Mouse (Mus musculus): ENCODE data around the gene Polr2c. TPM values are rescaled to one million over a fixed set of nuclear protein-coding genes. Genes with fewer than 3 reads are reported as not detected.

Polr2c gene
- polyA plus RNA-seq, 1 experiment from 2014 or later: 128 TPM

- Histone ChIP-seq H3K9me3 (replicated peaks; ENCODE audit: control insufficient read depth, low read length) (no peaks in the 10 kb centered on the region), H3K27ac (ENCODE audit: low read length) (peak overlapping the region; percentile 84), H3K4me3 (replicated peaks; ENCODE audit: low read length) (peak overlapping the region; percentile 20), H3K4me2 (ENCODE audit: low read depth, low read length) (peak overlapping the region; percentile 81), H3K9ac (ENCODE audit: low read length) (peak overlapping the region; percentile 71), H3K4me1 (ENCODE audit: control insufficient read depth, insufficient read depth, low read length) (peaks cover 48% of the 10 kb centered on the region), H3K36me3 (ENCODE audit: control insufficient read depth, insufficient read depth, low read length) (no peaks in the 10 kb centered on the region), H3K27me3 (ENCODE audit: control insufficient read depth, insufficient read depth, low read length) (no peaks in the 10 kb centered on the region)
- 38% methylated on average over 3 of the region's 3 CpGs for WGBS
- ATAC-seq (ENCODE audit: insufficient read depth, low FRiP score): no peak
These were observed 14.9 kb downstream of the Polr2c start for GRCm38 (mm10) chr8:94872156-94872555.

GRCm38 (mm10) chr8:94872576-94872975 is 15.3 kb downstream of the Polr2c start:
- ATAC-seq (ENCODE audit: insufficient read depth, low FRiP score): no peak
- no peaks in the 10 kb centered on the region for H3K9me3 ChIP-seq (replicated peaks; ENCODE audit: control insufficient read depth, low read length)
- no peak overlapping the region for H3K4me3 ChIP-seq (replicated peaks; ENCODE audit: low read length)
- H3K27ac ChIP-seq (ENCODE audit: low read length): peak overlapping the region; percentile 84
- H3K9ac ChIP-seq (ENCODE audit: low read length): peak overlapping the region; percentile 71
- 82% methylated on average over 2 of the region's 2 CpGs for WGBS
- H3K4me1 ChIP-seq (ENCODE audit: control insufficient read depth, insufficient read depth, low read length): peaks cover 48% of the 10 kb centered on the region
- no peaks in the 10 kb centered on the region for H3K36me3 ChIP-seq (ENCODE audit: control insufficient read depth, insufficient read depth, low read length)
- no peaks in the 10 kb centered on the region for H3K27me3 ChIP-seq (ENCODE audit: control insufficient read depth, insufficient read depth, low read length)
- H3K4me2 ChIP-seq (ENCODE audit: low read depth, low read length): peak overlapping the region; percentile 81

- H3K9ac ChIP-seq (ENCODE audit: low read length): no peak overlapping the region
- 10% methylated on average over 6 of the region's 6 CpGs for WGBS
- H3K4me3 ChIP-seq (replicated peaks; ENCODE audit: low read length): peak overlapping the region; percentile 67
- H3K4me2 ChIP-seq (ENCODE audit: low read depth, low read length): peak overlapping the region; percentile 88
- no peak overlapping the region for H3K27ac ChIP-seq (ENCODE audit: low read length)
- no peaks in the 10 kb centered on the region for H3K9me3 ChIP-seq (replicated peaks; ENCODE audit: control insufficient read depth, low read length)
- peaks cover 40% of the 10 kb centered on the region for H3K4me1 ChIP-seq (ENCODE audit: control insufficient read depth, insufficient read depth, low read length)
- no peak for ATAC-seq (ENCODE audit: insufficient read depth, low FRiP score)
- no peaks in the 10 kb centered on the region for H3K27me3 ChIP-seq (ENCODE audit: control insufficient read depth, insufficient read depth, low read length)
- no peaks in the 10 kb centered on the region for H3K36me3 ChIP-seq (ENCODE audit: control insufficient read depth, insufficient read depth, low read length)
These were observed 17.1 kb downstream of the Polr2c start for GRCm38 (mm10) chr8:94874358-94874757.

GRCm38 (mm10) chr8:94875096-94875870 is 18.0 kb downstream of the Polr2c start:
- no peaks in the 10 kb centered on the region for H3K27me3 ChIP-seq (ENCODE audit: control insufficient read depth, insufficient read depth, low read length)
- peaks cover 32% of the 10 kb centered on the region for H3K4me1 ChIP-seq (ENCODE audit: control insufficient read depth, insufficient read depth, low read length)
- H3K4me3 ChIP-seq (replicated peaks; ENCODE audit: low read length): peak overlapping the region; percentile 67
- H3K9ac ChIP-seq (ENCODE audit: low read length): peak overlapping the region; percentile 82
- no peaks in the 10 kb centered on the region for H3K9me3 ChIP-seq (replicated peaks; ENCODE audit: control insufficient read depth, low read length)
- peak overlapping the region; percentile 78 for H3K27ac ChIP-seq (ENCODE audit: low read length)
- H3K36me3 ChIP-seq (ENCODE audit: control insufficient read depth, insufficient read depth, low read length): no peaks in the 10 kb centered on the region
- 13% methylated on average over 17 of the region's 17 CpGs for WGBS
- H3K4me2 ChIP-seq (ENCODE audit: low read depth, low read length): peak overlapping the region; percentile 88
- no peak for ATAC-seq (ENCODE audit: insufficient read depth, low FRiP score)

GRCm38 (mm10) chr8:94875871-94876150 is 18.6 kb downstream of the Polr2c start:
- Histone ChIP-seq H3K4me3 (replicated peaks; ENCODE audit: low read length) (peak overlapping the region; percentile 67), H3K9ac (ENCODE audit: low read length) (peak overlapping the region; percentile 82), H3K4me2 (ENCODE audit: low read depth, low read length) (peak overlapping the region; percentile 88), H3K27ac (ENCODE audit: low read length) (peak overlapping the region; percentile 78), H3K4me1 (ENCODE audit: control insufficient read depth, insufficient read depth, low read length) (peaks cover 28% of the 10 kb centered on the region), H3K27me3 (ENCODE audit: control insufficient read depth, insufficient read depth, low read length) (no peaks in the 10 kb centered on the region), H3K36me3 (ENCODE audit: control insufficient read depth, insufficient read depth, low read length) (no peaks in the 10 kb centered on the region), H3K9me3 (replicated peaks; ENCODE audit: control insufficient read depth, low read length) (no peaks in the 10 kb centered on the region)
- ATAC-seq (ENCODE audit: insufficient read depth, low FRiP score): no peak
- under 1% methylated on average over 14 of the region's 20 CpGs for WGBS

GRCm38 (mm10) chr8:94876197-94876730 is 19.0 kb downstream of the Polr2c start, which contains the start of gene Dok4:
TSS of gene Dok4 (minus strand) at chr8:94876330.
- under 1% methylated on average over 34 of the region's 37 CpGs for WGBS
- ATAC-seq (ENCODE audit: insufficient read depth, low FRiP score): peak; percentile 69
- peak within 1 kb of the TSS; percentile 78 for H3K27ac ChIP-seq (ENCODE audit: low read length)

GRCm38 (mm10) chr8:94876820-94877219 is 19.6 kb downstream of the Polr2c start:
- ATAC-seq (ENCODE audit: insufficient read depth, low FRiP score): no peak
- Histone ChIP-seq H3K4me3 (replicated peaks; ENCODE audit: low read length) (no peak overlapping the region), H3K9me3 (replicated peaks; ENCODE audit: control insufficient read depth, low read length) (no peaks in the 10 kb centered on the region), H3K36me3 (ENCODE audit: control insufficient read depth, insufficient read depth, low read length) (no peaks in the 10 kb centered on the region), H3K27ac (ENCODE audit: low read length) (0 out of 2 replicates have a peak overlapping the region, but pooled peaks have one; percentile 39), H3K4me2 (ENCODE audit: low read depth, low read length) (peak overlapping the region; percentile 88; the same call in 1 of the 2 replicates), H3K9ac (ENCODE audit: low read length) (no peak overlapping the region), H3K4me1 (ENCODE audit: control insufficient read depth, insufficient read depth, low read length) (peaks cover 21% of the 10 kb centered on the region), H3K27me3 (ENCODE audit: control insufficient read depth, insufficient read depth, low read length) (no peaks in the 10 kb centered on the region)
- whole genome bisulfite sequencing: 47% methylated on average over 3 of the region's 3 CpGs

More at GRCm38 (mm10) chr8:94876197-94876730, 19.0 kb downstream of the Polr2c start, which contains the start of gene Dok4:
- Histone ChIP-seq H3K36me3 (ENCODE audit: control insufficient read depth, insufficient read depth, low read length) (no peaks in the 10 kb centered on the region), H3K9me3 (replicated peaks; ENCODE audit: control insufficient read depth, low read length) (no peaks in the 10 kb centered on the region), H3K4me2 (ENCODE audit: low read depth, low read length) (peak within 1 kb of the TSS; percentile 88), H3K27me3 (ENCODE audit: control insufficient read depth, insufficient read depth, low read length) (no peaks in the 10 kb centered on the region), H3K9ac (ENCODE audit: low read length) (peak within 1 kb of the TSS; percentile 82), H3K4me1 (ENCODE audit: control insufficient read depth, insufficient read depth, low read length) (peaks cover 27% of the 10 kb centered on the region), H3K4me3 (replicated peaks; ENCODE audit: low read length) (peak within 1 kb of the TSS; percentile 67)

GRCm38 (mm10) chr8:94880742-94881141 is 23.5 kb downstream of the Polr2c start:
- Histone ChIP-seq H3K27ac (ENCODE audit: low read length) (no peak overlapping the region), H3K4me3 (replicated peaks; ENCODE audit: low read length) (no peak overlapping the region), H3K27me3 (ENCODE audit: control insufficient read depth, insufficient read depth, low read length) (no peaks in the 10 kb centered on the region), H3K9ac (ENCODE audit: low read length) (no peak overlapping the region), H3K4me1 (ENCODE audit: control insufficient read depth, insufficient read depth, low read length) (0 out of 2 replicates have a peak, but pooled peaks cover 4% of the 10 kb centered on the region), H3K4me2 (ENCODE audit: low read depth, low read length) (no peak overlapping the region), H3K36me3 (ENCODE audit: control insufficient read depth, insufficient read depth, low read length) (no peaks in the 10 kb centered on the region), H3K9me3 (replicated peaks; ENCODE audit: control insufficient read depth, low read length) (no peaks in the 10 kb centered on the region)
- ATAC-seq (ENCODE audit: insufficient read depth, low FRiP score): no peak
- WGBS: 62% methylated on average over 4 of the region's 4 CpGs

- H3K9ac ChIP-seq (ENCODE audit: low read length): no peak overlapping the region
- H3K4me3 ChIP-seq (replicated peaks; ENCODE audit: low read length): no peak overlapping the region
- no peaks in the 10 kb centered on the region for H3K4me1 ChIP-seq (ENCODE audit: control insufficient read depth, insufficient read depth, low read length)
- no peak overlapping the region for H3K27ac ChIP-seq (ENCODE audit: low read length)
- H3K36me3 ChIP-seq (ENCODE audit: control insufficient read depth, insufficient read depth, low read length): no peaks in the 10 kb centered on the region
- 23% methylated on average over 14 of the region's 14 CpGs for WGBS
- H3K27me3 ChIP-seq (ENCODE audit: control insufficient read depth, insufficient read depth, low read length): no peaks in the 10 kb centered on the region
- ATAC-seq (ENCODE audit: insufficient read depth, low FRiP score): peak; percentile 47; the same call in 1 of the 2 replicates
- H3K4me2 ChIP-seq (ENCODE audit: low read depth, low read length): no peak overlapping the region; the same call in 1 of the 2 replicates
- no peaks in the 10 kb centered on the region for H3K9me3 ChIP-seq (replicated peaks; ENCODE audit: control insufficient read depth, low read length)
These were observed 31.3 kb downstream of the Polr2c start for GRCm38 (mm10) chr8:94888383-94889036.

Data from stomach, embryonic 16.5 days (tissue).